Mouse (Mus musculus) cortical plate, adult 2 months (tissue): Measurements from ENCODE around the gene Oxnad1. TPM values are rescaled to one million over a fixed set of nuclear protein-coding genes. Genes with fewer than 3 reads are reported as not detected.

Source experiments
- H3K27ac ChIP-seq: fragments of 200-500 bp; 2 replicates; pipeline ENCODE4 v1.5.1; 2012; ENCODE audit warnings: low read length, control low read depth, inconsistent platforms; ENCODE audit not compliant: insufficient read depth
- H3K4me1 ChIP-seq: fragments of 200-500 bp; 2 replicates; pipeline ENCODE4 v1.6.1; 2011; ENCODE audit warnings: low read length; ENCODE audit not compliant: control insufficient read depth, insufficient read depth
- H3K4me3 ChIP-seq: fragments of 200-500 bp; 2 replicates; pipeline ENCODE4 v1.5.1; 2011; ENCODE audit warnings: mild to moderate bottlenecking, low read length, control low read depth; ENCODE audit not compliant: insufficient read depth
- CTCF ChIP-seq: fragments of 200-500 bp; IDR thresholded peaks from 2 replicates; pipeline ENCODE4 v1.5.1; 2011; ENCODE audit warnings: mild to moderate bottlenecking, control low read depth, low read length; ENCODE audit not compliant: insufficient read depth; ENCODE audit errors: extremely low read depth
- POLR2A ChIP-seq: fragments of 200-500 bp; IDR thresholded peaks from 2 replicates; pipeline ENCODE4 v1.6.1; 2011; ENCODE audit warnings: mild to moderate bottlenecking, low read length, control low read depth; ENCODE audit not compliant: insufficient read depth; ENCODE audit errors: extremely low read depth
- polyA plus RNA-seq: library from polyadenylated mRNA; depleted of rRNA; stranded (reverse); fragments of >200 nt; gene quantifications from 2 replicates; pipeline ENCODE4 v1.2.3, GENCODE M21; 2012; rRNA removed

The Oxnad1 gene
- polyA plus RNA-seq, 1 experiment, result 20.5 TPM

DNA sequence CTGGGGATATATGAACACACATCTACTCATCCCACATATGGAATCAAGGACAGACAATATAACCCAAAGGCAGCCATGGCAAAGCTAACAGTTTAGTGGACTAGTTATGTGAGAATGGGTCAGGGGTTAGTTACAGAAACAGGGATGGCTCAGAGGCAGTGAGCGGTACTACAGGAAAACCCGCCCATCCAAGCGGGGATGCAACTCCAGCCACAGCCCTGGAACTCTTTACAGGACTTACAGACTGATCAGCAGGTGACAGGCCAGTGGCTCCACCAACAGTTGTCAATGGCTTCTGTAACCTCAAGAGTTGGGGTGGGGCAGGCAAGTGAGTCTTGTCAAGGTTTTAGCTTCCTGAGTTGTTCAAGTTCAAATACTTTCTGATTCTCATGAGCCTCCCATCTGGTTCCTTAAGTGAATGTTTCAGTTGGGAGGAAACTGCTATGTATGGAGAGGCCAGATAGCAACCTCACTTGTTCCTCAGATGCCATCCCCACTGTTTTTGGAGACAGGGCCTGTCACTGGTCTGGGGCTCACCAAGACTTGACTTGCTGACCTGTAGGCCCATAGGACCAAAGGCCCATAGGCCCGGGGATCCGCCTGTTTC lies 55.3 kb downstream of the Oxnad1 start:
- Histone ChIP-seq H3K27ac (no peak overlapping the region), H3K4me3 (no peak overlapping the region), H3K4me1 (no peaks in the 10 kb centered on the region)
- TF ChIP-seq CTCF (no peak), POLR2A (no peak)

DNA sequence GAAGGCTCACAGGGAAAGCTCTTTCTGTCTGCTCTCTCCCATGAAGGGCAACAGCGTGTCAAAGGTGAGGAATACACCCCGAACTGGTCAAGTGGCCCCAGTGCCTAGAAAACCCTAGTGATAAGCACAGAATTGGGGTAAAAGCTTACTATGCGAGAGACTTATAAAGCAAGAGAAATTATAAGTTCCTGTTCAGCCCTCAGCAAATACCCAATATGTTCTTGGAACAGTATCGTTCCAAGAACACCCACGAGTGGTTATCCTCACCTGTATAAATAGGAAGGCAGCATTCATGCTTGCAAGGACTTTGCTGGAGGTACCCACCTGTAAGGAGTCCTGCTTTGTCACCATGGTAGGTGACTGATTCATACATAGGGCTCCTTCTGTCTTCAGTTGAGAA lies 56.5 kb downstream of the Oxnad1 start, which contains the start of gene Msmb:
Msmb (plus strand) TSS at position 301 of the 400 bp plus-strand sequence.
- Histone ChIP-seq H3K4me3 (no peak within 1 kb of the TSS), H3K27ac (no peak within 1 kb of the TSS), H3K4me1 (no peaks in the 10 kb centered on the region)
- TF ChIP-seq POLR2A, result no peak
- TF ChIP-seq CTCF, result no peak

DNA sequence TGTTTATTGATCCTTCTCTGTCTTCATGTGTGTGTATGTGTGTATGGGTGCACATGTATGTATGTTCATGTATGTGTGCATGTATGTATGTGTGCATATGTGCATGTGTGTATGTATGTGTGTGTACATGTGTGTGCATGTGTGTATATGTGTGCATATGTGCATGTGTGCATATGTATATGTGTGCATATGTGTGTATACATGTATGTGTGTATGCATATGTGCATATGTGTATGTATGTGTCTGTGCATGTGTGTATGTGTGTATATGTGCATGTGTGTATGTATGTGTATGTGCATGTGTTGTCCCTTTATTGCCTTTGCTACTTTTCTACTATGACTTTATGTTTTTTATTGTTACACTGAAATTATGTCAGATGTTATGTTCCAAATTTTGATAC lies 59.6 kb downstream of the Oxnad1 start:
- Histone ChIP-seq H3K4me3 (no peak overlapping the region), H3K4me1 (no peaks in the 10 kb centered on the region), H3K27ac (no peak overlapping the region)
- TF ChIP-seq POLR2A, result no peak

DNA sequence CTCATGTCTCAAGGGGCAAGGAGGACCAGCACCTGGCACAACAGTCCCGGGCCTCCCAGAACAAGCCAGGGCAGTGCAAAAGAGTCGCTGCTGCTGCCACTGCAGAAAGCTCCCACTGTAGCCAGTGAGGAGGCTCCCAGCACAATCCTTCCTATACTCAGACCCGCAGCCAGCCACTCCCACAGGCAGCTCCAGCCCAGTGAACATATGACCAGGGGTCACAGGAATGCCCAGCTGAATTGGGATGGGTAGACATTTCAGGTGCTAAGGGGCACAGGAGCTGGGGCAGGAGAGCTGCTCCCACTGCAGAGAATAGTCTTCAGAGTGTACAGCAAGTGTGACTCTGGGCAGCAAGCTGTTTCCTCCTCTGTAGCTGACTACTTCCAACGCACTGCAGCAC lies 60.2 kb downstream of the Oxnad1 start:
- Histone ChIP-seq H3K4me1 (no peaks in the 10 kb centered on the region), H3K4me3 (no peak overlapping the region), H3K27ac (no peak overlapping the region)
- TF ChIP-seq POLR2A (no peak), CTCF (no peak)

DNA sequence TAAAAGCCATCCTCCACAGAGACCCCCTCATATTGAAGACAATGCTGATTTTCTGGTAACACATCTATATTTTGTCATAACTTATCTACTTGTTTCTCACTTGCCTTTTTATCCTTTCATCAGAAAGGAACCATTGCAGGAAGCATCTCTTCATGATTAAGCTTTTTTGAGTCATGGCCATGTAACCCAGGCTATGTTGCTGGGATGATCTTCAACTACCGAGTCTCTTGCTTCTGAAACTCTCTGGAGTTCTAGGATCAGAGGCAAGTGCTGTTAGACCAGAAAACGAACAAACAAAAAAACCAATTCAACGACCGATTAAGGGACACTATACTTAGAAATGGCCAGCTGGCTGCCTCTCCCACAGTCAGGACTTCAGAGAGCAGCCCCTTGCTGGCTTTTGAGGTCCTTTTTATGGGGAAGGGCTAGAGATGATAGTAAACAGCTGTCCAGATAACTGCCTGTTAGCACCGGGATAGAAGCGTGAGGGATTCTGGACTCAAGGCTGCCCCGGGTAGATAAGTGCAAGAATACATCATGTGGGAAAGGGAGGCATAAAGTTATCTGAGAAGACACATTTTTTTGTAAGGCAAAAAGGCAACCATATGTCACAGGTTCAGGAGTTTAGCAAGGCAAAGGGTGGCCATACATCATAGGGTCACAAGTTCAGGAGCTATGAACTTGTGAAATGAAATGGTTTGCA lies 60.8 kb downstream of the Oxnad1 start:
- no peaks in the 10 kb centered on the region for H3K4me1 ChIP-seq
- H3K27ac ChIP-seq, result no peak overlapping the region
- no peak for TF ChIP-seq POLR2A
- no peak for TF ChIP-seq CTCF
- H3K4me3 ChIP-seq, result no peak overlapping the region

DNA sequence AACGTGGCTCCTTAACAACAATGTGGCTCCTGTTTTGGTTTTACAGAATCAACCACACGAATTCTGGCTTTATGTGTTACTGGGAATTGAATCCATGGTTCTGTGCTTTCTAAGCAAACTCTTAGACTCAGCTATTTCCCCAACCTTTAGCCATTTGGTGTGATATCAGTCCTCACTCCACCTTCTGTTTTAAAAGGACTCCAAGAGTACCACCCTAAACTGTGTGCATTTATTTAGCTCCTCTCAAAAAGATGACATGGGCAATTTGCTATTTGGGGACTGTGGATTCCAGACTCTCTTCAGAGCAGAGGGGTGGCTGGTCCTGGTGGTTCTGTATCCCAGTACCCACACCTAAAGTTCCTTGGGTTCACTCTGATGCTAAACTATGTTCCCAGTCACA lies 61.4 kb downstream of the Oxnad1 start:
- TF ChIP-seq CTCF (no peak), POLR2A (no peak)
- no peak overlapping the region for H3K27ac ChIP-seq
- H3K4me1 ChIP-seq, result no peaks in the 10 kb centered on the region
- no peak overlapping the region for H3K4me3 ChIP-seq

DNA sequence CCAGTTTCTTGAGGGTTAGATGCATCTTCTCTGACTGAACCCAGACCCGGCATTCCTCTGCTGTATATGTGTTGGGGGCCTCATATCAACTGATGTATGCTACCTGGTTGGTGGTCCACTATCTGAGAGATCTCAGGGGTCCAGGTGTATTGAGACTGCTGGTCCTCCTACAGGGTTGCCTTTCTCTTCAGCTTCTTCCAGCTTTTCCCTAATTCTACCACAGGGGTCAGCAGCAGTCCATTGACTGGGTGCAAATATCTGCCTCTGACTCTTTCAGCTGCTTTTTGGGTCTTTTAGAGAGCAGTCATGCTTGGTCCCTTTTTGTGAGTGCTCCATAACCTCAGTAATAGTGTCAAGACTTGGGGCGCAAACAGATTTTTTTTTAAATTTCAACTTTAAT lies 65.7 kb downstream of the Oxnad1 start:
- no peak overlapping the region for H3K27ac ChIP-seq
- no peak overlapping the region for H3K4me3 ChIP-seq
- H3K4me1 ChIP-seq, result no peaks in the 10 kb centered on the region
- no peak for TF ChIP-seq CTCF
- TF ChIP-seq POLR2A, result no peak

DNA sequence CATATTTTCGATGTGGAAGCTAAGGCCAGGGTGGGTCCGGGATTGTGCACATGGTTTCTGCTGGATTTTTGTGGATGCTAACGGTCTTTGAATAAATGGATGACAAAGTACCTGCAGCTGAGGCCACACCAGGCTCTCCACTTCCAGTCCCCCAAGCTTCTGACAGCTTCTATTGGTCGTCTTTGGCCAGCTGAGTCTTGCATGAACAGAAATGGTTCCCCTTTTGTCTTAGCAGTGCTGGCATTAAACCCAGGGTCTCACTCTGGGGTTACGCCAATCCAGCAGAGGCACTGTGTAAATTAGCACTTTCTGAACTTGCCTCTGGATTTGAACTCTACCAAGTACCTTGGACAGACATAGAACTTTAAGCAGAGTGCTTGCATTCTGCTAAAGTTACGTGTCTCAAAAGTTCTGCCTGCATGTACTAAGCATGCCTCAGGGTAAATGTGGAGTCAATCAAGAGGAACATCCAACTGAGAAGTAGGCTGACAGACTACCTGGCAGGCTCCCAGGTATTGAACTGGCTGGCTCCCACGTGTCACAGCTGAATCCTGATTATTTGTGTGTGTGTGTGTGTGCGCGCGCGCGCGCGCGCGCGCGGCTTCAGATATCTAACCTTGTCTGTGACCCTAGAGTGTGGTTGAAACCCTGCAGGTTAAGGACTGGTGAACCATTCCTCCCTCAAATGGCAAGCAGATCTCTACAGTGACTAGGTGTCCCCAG lies 67.2 kb downstream of the Oxnad1 start:
- no peak overlapping the region for H3K4me3 ChIP-seq
- no peaks in the 10 kb centered on the region for H3K4me1 ChIP-seq
- H3K27ac ChIP-seq, result no peak overlapping the region
- TF ChIP-seq CTCF, result no peak
- no peak for TF ChIP-seq POLR2A

Other genes starting within 250 kb of the Oxnad1 start
- 1.3 and 2.1 TPM in 2 replicates for gene Galnt15, start 56.4 kb upstream of the Oxnad1 start, polyA plus RNA-seq
- 41.9 and 46.3 TPM in 2 replicates for gene Dph3, start 355 bp downstream of the Oxnad1 start, polyA plus RNA-seq
- gene Msmb, start 56.6 kb downstream of the Oxnad1 start, polyA plus RNA-seq, result not detected in 2 replicates
- 55.2 and 55.6 TPM in 2 replicates for gene Ncoa4, start 74.5 kb downstream of the Oxnad1 start, polyA plus RNA-seq
- 121 and 128 TPM in 2 replicates for gene Timm23, start 116.5 kb downstream of the Oxnad1 start, polyA plus RNA-seq
- 16.7 and 17.3 TPM in 2 replicates for gene Parg, start 116.6 kb downstream of the Oxnad1 start, polyA plus RNA-seq
- gene Ogdhl, start 236.6 kb downstream of the Oxnad1 start, polyA plus RNA-seq, result 74.6 and 77.2 TPM in 2 replicates